Mouse (Mus musculus): Measurements from ENCODE around the gene Rnls. TPM values are rescaled to one million over a fixed set of nuclear protein-coding genes. Genes with fewer than 3 reads are reported as not detected.

Rnls gene
- polyA plus RNA-seq, 1 experiment: 2.2 TPM

DNA sequence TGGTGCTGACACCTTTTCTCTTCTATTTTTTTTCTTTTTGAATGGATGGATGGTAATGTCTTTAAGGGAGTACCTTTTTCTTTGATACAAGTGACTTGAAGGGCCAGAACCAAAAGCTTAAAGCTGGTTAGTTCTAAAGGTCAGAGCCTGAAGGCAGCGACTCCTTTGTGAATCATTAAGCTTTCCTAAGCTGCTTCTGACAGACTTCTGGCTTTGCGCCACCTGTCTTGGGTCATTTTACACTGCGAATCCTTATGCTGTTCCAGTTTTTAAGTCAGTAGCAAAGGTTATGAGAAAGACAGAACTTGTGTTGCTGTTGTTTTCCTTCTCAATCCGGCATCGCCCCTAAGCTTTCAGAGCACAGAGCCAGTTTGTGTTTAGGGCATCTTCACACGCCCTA lies 168.8 kb downstream of the Rnls start:
- H3K4me3 ChIP-seq (ENCODE audit: insufficient read depth, low read depth, low read length): no peak overlapping the region
- WGBS: 26% methylated on average over 6 of the region's 6 CpGs
- peaks cover 9% of the 10 kb centered on the region for H3K4me1 ChIP-seq (ENCODE audit: control insufficient read depth, insufficient read depth, low read length)
- no peaks in the 10 kb centered on the region for H3K36me3 ChIP-seq (ENCODE audit: control insufficient read depth, insufficient read depth, low read length)
- no peak for TF ChIP-seq POLR2A (IDR thresholded peaks at IDR 0.05; ENCODE audit: low read depth, low read length)
- TF ChIP-seq CTCF (conservative IDR thresholded peaks at IDR 0.05; ENCODE audit: insufficient read depth, insufficient read length, low read depth, low read length): no peak
- no peaks in the 10 kb centered on the region for H3K27me3 ChIP-seq (replicated peaks; ENCODE audit: control insufficient read depth, insufficient read depth, low read length)
- peak overlapping the region; percentile 72 for H3K27ac ChIP-seq (ENCODE audit: insufficient read depth, low read depth, low read length)
- DNase-seq: peak; percentile 95

GRCm38 (mm10) chr19:33222595-33223223 lies 169.4 kb downstream of the Rnls start:
- peak overlapping the region; percentile 65 for H3K27ac ChIP-seq (ENCODE audit: insufficient read depth, low read depth, low read length)
- H3K4me3 ChIP-seq (ENCODE audit: insufficient read depth, low read depth, low read length): no peak overlapping the region
- peaks cover 9% of the 10 kb centered on the region for H3K4me1 ChIP-seq (ENCODE audit: control insufficient read depth, insufficient read depth, low read length)
- peak; percentile 28 for DNase-seq
- TF ChIP-seq POLR2A (IDR thresholded peaks at IDR 0.05; ENCODE audit: low read depth, low read length): no peak
- no peak for TF ChIP-seq CTCF (conservative IDR thresholded peaks at IDR 0.05; ENCODE audit: insufficient read depth, insufficient read length, low read depth, low read length)
- no peaks in the 10 kb centered on the region for H3K27me3 ChIP-seq (replicated peaks; ENCODE audit: control insufficient read depth, insufficient read depth, low read length)
- H3K36me3 ChIP-seq (ENCODE audit: control insufficient read depth, insufficient read depth, low read length): no peaks in the 10 kb centered on the region
- 37% methylated on average over 12 of the region's 12 CpGs for WGBS

DNA sequence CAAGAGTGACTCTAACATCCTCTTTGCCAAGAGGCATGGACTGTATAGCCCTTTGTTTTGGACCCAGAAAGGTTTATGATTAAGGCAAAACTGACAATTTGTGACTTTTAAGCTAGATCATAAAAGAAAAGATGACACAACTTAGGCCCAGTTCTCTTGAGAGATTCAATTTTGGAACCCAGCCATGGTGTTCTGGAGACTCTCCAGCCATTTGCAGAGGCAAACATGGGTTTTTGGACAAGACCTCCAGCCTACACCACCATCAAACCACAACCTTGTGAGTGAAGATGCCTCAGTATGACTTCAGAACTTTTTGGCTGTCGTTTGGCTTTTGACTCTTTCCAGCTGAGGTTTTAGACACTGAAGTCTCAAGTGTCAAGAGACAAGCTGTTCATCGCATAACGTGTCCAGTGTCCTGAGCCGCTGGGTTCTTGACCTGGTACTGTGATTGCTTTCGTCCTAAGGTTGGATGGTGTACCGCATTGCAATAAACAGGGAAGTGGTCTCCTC lies 174.2 kb downstream of the Rnls start:
- DNase-seq: peak; percentile 24
- Histone ChIP-seq H3K36me3 (ENCODE audit: control insufficient read depth, insufficient read depth, low read length) (no peaks in the 10 kb centered on the region), H3K4me1 (ENCODE audit: control insufficient read depth, insufficient read depth, low read length) (peaks cover 6% of the 10 kb centered on the region), H3K4me3 (ENCODE audit: insufficient read depth, low read depth, low read length) (no peak overlapping the region), H3K27me3 (replicated peaks; ENCODE audit: control insufficient read depth, insufficient read depth, low read length) (no peaks in the 10 kb centered on the region), H3K27ac (ENCODE audit: insufficient read depth, low read depth, low read length) (no peak overlapping the region)
- TF ChIP-seq CTCF (conservative IDR thresholded peaks at IDR 0.05; ENCODE audit: insufficient read depth, insufficient read length, low read depth, low read length) (no peak), POLR2A (IDR thresholded peaks at IDR 0.05; ENCODE audit: low read depth, low read length) (no peak)
- WGBS: 68% methylated on average over 6 of the region's 6 CpGs

GRCm38 (mm10) chr19:33209709-33210108 lies 182.4 kb downstream of the Rnls start:
- Histone ChIP-seq H3K36me3 (ENCODE audit: control insufficient read depth, insufficient read depth, low read length) (no peaks in the 10 kb centered on the region), H3K4me1 (ENCODE audit: control insufficient read depth, insufficient read depth, low read length) (no peaks in the 10 kb centered on the region), H3K27ac (ENCODE audit: insufficient read depth, low read depth, low read length) (no peak overlapping the region), H3K27me3 (replicated peaks; ENCODE audit: control insufficient read depth, insufficient read depth, low read length) (no peaks in the 10 kb centered on the region), H3K4me3 (ENCODE audit: insufficient read depth, low read depth, low read length) (no peak overlapping the region)
- TF ChIP-seq POLR2A (IDR thresholded peaks at IDR 0.05; ENCODE audit: low read depth, low read length) (no peak), CTCF (conservative IDR thresholded peaks at IDR 0.05; ENCODE audit: insufficient read depth, insufficient read length, low read depth, low read length) (no peak)
- WGBS: 89% methylated on average over 2 of the region's 2 CpGs
- DNase-seq: no peak

DNA sequence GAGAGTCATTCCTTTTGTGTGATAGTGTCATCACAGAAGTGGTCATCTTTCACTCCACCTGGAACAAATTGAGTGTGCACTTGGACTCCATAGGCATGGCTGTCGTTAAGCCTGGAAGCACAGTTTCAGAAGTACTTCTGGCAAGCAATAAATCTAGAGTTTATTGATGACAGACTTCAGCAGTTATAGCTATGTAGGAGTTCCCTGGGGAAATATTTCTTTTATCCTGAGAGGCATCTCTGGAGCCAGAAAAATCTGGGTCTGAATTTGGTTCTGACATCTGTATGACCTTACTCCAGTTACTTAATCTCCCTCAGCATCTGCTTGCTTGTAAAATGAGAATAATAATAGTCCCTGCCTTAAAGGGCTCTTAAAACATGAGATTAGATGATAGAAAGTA lies 184.1 kb downstream of the Rnls start:
- Histone ChIP-seq H3K27ac (ENCODE audit: insufficient read depth, low read depth, low read length) (no peak overlapping the region), H3K4me3 (ENCODE audit: insufficient read depth, low read depth, low read length) (no peak overlapping the region), H3K4me1 (ENCODE audit: control insufficient read depth, insufficient read depth, low read length) (no peaks in the 10 kb centered on the region), H3K36me3 (ENCODE audit: control insufficient read depth, insufficient read depth, low read length) (no peaks in the 10 kb centered on the region), H3K27me3 (replicated peaks; ENCODE audit: control insufficient read depth, insufficient read depth, low read length) (no peaks in the 10 kb centered on the region)
- WGBS: 25% methylated on average over 1 of the region's 1 CpGs
- DNase-seq: no peak
- no peak for TF ChIP-seq POLR2A (IDR thresholded peaks at IDR 0.05; ENCODE audit: low read depth, low read length)
- no peak for TF ChIP-seq CTCF (conservative IDR thresholded peaks at IDR 0.05; ENCODE audit: insufficient read depth, insufficient read length, low read depth, low read length)

DNA sequence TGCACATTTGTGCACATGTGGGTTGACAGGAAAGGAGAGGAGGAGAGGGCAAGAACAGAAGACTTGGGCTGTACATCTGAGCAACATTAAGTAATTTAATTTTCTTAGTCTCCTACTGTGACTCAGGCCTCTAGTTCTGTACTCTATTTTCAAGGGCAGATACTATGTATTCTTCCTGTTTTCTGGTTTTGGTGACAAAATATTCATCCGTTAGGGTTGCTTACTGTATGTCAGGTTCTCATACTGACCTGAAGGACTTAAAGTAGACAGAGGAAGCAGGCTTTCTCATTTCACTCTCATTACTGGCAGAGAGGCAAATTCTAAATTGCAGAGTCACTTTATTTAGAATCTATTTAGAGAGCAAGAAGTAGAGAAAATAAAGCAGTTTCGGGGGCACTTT lies 186.7 kb downstream of the Rnls start:
- no peaks in the 10 kb centered on the region for H3K27me3 ChIP-seq (replicated peaks; ENCODE audit: control insufficient read depth, insufficient read depth, low read length)
- DNase-seq: no peak
- 86% methylated on average over 2 of the region's 2 CpGs for WGBS
- no peak for TF ChIP-seq POLR2A (IDR thresholded peaks at IDR 0.05; ENCODE audit: low read depth, low read length)
- TF ChIP-seq CTCF (conservative IDR thresholded peaks at IDR 0.05; ENCODE audit: insufficient read depth, insufficient read length, low read depth, low read length): no peak
- H3K36me3 ChIP-seq (ENCODE audit: control insufficient read depth, insufficient read depth, low read length): no peaks in the 10 kb centered on the region
- H3K27ac ChIP-seq (ENCODE audit: insufficient read depth, low read depth, low read length): no peak overlapping the region
- H3K4me3 ChIP-seq (ENCODE audit: insufficient read depth, low read depth, low read length): no peak overlapping the region
- H3K4me1 ChIP-seq (ENCODE audit: control insufficient read depth, insufficient read depth, low read length): no peaks in the 10 kb centered on the region

DNA sequence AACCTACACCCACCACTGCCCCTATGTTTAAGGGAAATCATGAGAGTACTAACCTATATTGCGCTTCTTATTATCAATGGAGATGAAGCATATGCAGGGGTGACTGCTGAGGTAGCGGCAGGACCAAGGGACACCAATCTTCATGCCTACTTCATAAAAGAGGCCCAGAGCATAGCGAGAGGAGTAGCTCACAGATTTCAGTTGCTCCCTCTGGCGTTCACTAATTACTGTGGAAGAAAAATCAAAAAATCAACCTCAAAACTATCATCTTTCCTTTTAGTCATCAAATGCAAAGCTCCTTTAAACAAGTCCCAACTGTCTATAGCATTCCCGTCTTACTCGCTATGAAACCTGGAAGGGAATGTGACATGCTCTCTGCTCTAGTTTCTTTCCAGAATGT lies 189.7 kb downstream of the Rnls start:
- Histone ChIP-seq H3K27ac (ENCODE audit: insufficient read depth, low read depth, low read length) (no peak overlapping the region), H3K27me3 (replicated peaks; ENCODE audit: control insufficient read depth, insufficient read depth, low read length) (no peaks in the 10 kb centered on the region), H3K4me3 (ENCODE audit: insufficient read depth, low read depth, low read length) (no peak overlapping the region), H3K36me3 (ENCODE audit: control insufficient read depth, insufficient read depth, low read length) (no peaks in the 10 kb centered on the region), H3K4me1 (ENCODE audit: control insufficient read depth, insufficient read depth, low read length) (no peaks in the 10 kb centered on the region)
- 86% methylated on average over 6 of the region's 6 CpGs for WGBS
- no peak for DNase-seq
- TF ChIP-seq POLR2A (IDR thresholded peaks at IDR 0.05; ENCODE audit: low read depth, low read length) (no peak), CTCF (conservative IDR thresholded peaks at IDR 0.05; ENCODE audit: insufficient read depth, insufficient read length, low read depth, low read length) (no peak)

Data from kidney, adult 2 months (tissue).